Mouse (Mus musculus) ovary, postnatal 10 days (tissue): ENCODE measurements around the gene Cdhr1.
A peak's percentile ranks its signal among the peaks of the same experiment; 100 is the strongest.

Experiments used
- DNase-seq: peaks from one replicate; pipeline ENCODE4 v3.0.0; 2022; ENCODE audit warnings: low spot score

Cdhr1 gene

DNA sequence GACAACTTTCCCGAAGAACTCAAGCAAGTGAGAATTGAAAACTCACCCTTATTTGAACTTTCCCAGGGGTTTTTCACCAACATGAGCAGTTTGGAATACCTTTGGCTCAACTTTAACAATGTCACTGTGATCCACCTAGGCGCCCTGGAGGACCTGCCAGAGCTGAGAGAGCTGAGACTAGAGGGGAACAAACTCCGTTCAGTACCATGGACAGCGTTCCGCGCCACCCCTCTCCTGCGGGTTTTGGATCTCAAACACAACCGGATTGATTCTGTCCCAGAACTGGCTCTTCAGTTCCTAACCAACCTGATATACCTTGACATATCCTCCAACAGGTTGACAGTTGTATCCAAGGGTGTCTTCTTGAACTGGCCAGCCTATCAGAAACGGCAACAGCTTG lies 29.6 kb downstream of the Cdhr1 start:
- DNase-seq: peak; percentile 49

DNA sequence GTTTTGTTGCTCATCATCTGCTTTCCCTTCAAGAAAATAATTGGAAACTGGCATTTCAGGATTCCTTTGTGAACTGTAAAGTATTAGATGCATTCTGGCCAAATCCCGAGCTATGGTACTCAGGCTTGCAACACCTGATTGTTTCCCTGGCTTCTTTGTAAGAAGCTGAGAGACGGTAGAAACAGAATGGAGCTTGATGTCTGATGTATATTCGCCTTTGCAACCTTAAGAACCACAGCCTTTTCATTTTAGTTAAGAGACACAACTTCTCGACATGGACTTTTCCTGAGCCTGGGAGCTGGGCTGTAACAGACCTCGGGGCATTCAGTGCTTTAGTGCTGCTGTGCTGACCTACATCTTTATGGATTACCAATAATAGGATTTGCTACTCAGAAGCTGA lies 30.5 kb downstream of the Cdhr1 start, which contains the start of gene Lrit2:
Lrit2 (plus strand) TSS at position 301 of the 400 bp plus-strand sequence.
- DNase-seq: no peak

DNA sequence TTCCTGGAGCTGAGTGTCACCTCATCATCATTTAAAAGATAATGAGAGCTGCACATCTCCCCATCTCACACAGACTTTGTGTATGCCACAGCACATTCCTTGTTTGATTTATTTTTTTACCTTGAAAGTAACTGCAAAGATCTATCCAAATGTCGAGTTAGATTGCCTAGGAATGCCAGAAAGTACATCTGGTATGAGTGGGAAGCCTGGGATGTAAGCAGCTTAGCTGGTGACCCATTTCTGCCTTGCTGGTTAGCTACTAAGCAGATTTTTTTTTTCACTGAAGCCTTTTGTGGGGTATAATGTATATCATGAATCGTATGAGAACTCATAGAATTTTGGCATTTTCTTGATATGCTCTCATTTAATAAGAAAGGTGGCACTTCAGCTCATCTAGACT lies 31.5 kb downstream of the Cdhr1 start:
- DNase-seq: no peak

DNA sequence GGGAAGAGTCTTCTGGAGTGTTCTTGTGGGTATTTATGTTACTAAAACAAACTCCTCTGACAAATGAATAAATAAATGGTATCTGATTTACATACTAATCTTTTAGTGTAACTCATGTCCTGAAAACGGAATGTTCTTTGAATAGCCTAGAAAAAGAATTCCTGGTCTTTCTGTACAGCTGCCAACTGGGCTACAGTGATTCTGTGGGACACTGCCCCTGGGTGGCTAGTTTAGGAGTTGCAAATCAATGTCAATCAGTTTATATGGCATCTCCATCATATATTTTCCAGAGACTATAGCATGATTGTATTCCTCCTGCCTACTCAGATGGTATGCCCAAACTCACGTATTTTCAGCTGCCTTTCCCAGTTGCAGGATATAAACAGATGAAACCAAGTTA lies 33.3 kb downstream of the Cdhr1 start:
- DNase-seq: no peak

DNA sequence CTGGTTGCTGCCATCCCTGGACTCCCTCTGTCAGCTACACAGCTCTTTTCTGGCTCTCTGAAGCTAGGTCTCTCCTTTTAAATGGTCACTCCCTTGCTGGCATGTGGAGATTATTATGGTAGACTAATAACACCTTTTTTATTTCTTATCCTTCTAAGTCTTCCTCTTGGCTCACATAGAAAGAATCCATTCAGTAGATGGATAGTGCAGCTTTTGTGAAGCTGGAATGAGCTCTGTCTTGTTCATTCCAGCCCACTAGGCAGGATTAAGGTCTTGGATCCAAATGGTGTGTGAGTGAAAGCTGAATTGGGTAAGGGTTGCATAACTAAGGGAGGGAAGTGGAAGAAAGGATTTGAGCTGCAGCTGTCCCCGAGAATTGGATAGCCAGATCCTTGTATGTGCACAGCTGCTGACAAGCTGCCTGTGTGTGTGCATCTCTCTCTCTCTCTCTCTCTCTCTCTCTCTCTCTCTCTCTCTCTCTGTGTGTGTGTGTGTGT lies 49.2 kb downstream of the Cdhr1 start, which contains the start of gene Rgr:
Rgr (minus strand) TSS at position 51 of the 497 bp plus-strand sequence.
- no peak for DNase-seq

DNA sequence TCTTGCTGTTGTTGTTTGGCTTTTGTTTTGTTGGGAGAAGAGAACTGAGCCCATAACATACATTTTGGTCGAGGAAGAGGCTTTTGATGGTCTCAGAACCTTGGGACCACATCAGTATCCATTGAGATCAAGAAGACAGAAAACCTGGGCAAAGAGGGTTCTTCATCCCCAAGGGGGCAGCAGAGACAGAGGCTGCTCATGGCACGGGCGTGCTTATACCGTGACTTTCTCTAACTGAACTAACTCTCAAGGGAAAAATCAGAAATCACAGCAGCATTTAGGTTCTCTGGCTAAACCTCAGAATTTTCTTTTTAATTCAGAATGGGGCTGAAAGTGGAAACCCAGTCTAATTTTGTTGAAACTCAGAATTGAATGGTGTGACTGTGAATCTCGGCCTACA lies 63.7 kb downstream of the Cdhr1 start:
- no peak for DNase-seq

DNA sequence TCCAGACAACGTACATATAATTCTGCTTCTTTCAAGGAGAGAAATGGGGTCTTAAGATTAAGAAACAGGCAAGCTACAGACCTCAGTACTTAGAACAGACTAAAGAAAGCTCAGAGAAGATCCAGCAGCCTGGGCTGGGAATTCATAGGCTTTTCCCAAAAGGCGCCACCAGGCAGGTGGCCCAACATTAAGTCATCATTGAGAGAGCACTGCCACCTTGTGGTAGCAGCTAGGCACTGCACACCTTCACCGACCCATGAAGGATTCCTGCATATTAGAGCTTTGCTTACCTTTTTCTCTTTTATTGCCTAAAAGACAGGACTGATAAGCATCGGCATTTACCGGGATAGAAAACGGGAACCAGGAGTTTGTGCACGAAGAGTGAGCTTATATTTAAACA lies 64.9 kb downstream of the Cdhr1 start:
- peak; percentile 41 for DNase-seq

DNA sequence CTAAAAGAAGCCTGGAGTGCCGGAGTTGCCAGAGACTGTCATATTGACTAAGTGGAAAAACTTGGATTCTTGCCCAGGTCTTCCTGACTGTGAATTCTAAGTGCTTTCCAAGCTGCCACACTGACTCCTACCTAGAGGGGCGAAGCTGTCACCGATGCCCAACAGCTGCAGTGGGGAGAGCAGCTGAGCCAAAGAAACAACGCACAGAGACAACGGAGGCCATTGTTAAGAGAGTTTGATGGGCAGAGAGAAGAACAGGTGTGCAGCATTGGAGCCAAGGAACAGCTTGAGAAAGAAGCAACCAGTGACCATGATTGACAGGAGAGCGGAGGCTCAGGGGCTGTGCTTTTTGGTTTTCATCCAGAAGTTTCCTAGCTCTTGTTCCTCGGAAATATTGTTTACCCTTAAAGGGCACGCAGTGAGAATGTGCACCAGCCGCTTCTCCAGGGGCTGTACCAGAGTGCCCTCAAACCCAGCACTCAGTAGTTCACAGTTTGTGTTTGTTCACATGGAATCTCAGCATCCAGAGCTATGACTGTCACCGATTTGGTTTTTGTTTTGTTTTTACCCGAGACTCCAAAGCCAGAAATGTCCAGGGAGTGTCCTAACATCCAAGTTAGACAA lies 65.6 kb downstream of the Cdhr1 start:
- DNase-seq: no peak

DNA sequence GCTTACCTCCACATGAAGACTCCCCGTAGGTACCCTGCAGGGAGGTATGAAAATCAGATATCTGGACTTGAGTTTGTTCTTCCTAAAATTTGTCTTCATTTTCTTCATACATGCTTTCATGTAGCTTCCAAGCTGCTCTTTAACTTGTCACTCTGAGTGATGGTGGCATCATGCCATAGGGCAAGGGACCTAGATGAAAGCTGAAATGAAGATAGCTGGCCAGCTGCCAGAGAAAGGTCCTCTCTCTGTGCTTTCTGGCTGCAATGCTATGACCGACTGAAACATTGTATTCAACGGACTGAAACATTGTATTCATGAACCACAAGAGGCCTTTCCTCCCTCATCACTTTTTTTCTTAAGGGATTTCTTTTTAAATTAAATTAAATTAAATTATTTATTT lies 69.6 kb downstream of the Cdhr1 start:
- DNase-seq: no peak

DNA sequence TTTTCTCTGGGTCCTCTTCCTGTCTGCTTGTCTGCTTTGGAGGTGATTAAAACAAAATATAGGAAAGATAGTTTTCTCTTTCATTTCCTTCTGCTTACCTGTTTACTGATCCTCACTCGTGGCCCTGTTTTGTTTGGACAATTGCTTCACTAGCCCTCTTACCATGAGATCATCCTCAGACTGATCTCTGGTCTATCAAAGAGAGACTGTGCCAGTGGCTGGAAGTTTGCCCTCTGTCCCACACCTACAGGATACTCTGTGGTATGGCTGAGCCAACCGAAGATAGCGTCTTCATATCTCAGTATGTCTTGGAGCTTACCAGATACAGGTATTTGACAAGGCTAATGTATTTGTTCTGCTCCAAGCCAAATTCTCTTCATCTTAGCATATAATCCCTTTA lies 70.2 kb downstream of the Cdhr1 start:
- no peak for DNase-seq
